Mouse (Mus musculus) C2C12 (cell line): ENCODE results near the gene Mtss1l. TPM values are rescaled to one million over a fixed set of nuclear protein-coding genes. Genes with fewer than 3 reads are reported as not detected.

ENCODE experiments used
- H3K27me3 ChIP-seq: one replicate; pipeline ENCODE4 v1.6.1; 2011; ENCODE audit not compliant: control insufficient read depth, insufficient read depth, insufficient read length
- H3K36me3 ChIP-seq: one replicate; pipeline ENCODE4 v1.6.1; 2011; ENCODE audit not compliant: control insufficient read depth, insufficient read depth
- H3K4me3 ChIP-seq: one replicate; pipeline ENCODE4 v1.5.1; 2011; ENCODE audit warnings: mild to moderate bottlenecking, control low read depth; ENCODE audit not compliant: poor library complexity, insufficient read depth, severe bottlenecking
- H3K79me2 ChIP-seq: one replicate; pipeline ENCODE4 v1.6.1; 2011; ENCODE audit not compliant: control insufficient read depth, insufficient read depth
- H3K79me3 ChIP-seq: one replicate; pipeline ENCODE4 v1.6.1; 2011; ENCODE audit warnings: low read depth, control low read depth
- H3ac ChIP-seq: one replicate; pipeline ENCODE3; 2011; ENCODE audit warnings: low read depth; ENCODE audit not compliant: control insufficient read depth, insufficient read length
- CEBPB ChIP-seq: IDR thresholded peaks from one replicate; pipeline ENCODE4 v1.6.1; 2011; ENCODE audit warnings: low read depth, mild to moderate bottlenecking, control low read depth, moderate library complexity
- CTCF ChIP-seq: IDR thresholded peaks from one replicate; pipeline ENCODE4 v1.5.1; 2011; ENCODE audit not compliant: control insufficient read depth, insufficient read depth, insufficient read length
- FOSL1 ChIP-seq: IDR thresholded peaks from one replicate; pipeline ENCODE4 v1.8.0; 2011; ENCODE audit warnings: mild to moderate bottlenecking, low read length; ENCODE audit not compliant: poor library complexity, insufficient read depth, severe bottlenecking
- MAX ChIP-seq: IDR thresholded peaks from one replicate; pipeline ENCODE4 v1.6.1; 2011; ENCODE audit warnings: mild to moderate bottlenecking, control low read depth
- MYOD1 ChIP-seq: IDR thresholded peaks from one replicate; pipeline ENCODE4 v1.6.1; 2011; ENCODE audit warnings: low read depth; ENCODE audit not compliant: control insufficient read depth, insufficient read length
- MYOG ChIP-seq: IDR thresholded peaks from one replicate; pipeline ENCODE4 v1.6.1; 2011; ENCODE audit not compliant: control insufficient read depth, insufficient read length; ENCODE audit errors: extremely low read depth
- USF1 ChIP-seq: IDR thresholded peaks from one replicate; pipeline ENCODE4 v1.6.1; 2011; ENCODE audit warnings: low read depth, mild to moderate bottlenecking, control low read depth, moderate library complexity
- polyA plus RNA-seq: library from polyadenylated mRNA; unstranded; fragments of >200 nt; fragmentation: generic; extraction: Trizol; gene quantifications from one replicate; pipeline ENCODE4 v1.2.1, GENCODE M21; 2012; ENCODE audit warnings: missing spikeins

Gene Mtss1l
- polyA plus RNA-seq, 1 experiment = 26.1 TPM

DNA sequence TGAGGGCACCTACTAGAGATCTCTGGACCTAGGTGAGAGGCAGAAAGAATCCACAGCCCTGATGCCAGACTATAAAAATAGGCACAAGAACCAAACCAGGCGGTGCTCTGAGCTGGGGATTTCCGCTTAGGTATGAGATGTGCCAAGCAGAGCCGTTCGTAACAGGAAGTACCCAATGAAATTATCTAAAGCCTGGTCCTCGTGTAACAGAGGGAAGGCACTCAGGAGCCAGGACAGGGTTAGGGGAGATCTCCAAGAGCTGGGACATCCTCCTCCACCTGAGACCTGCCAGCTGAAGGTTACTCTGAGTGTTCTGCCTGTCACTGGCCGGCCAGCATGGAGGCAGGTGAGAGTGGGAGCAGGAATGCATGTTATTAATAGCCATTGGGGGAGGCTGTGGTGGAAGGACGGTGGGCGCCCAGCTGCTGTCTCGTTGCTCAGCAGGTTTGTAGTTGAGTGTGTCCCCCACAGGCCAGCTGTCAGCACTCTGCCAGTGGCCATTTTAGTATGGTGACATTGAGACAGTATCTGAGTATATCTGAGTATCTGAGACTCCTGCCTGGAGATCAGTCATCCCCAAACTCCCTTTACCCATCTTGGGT is 17.7 kb upstream of the Mtss1l start:
- Histone ChIP-seq H3K4me3 (no peak overlapping the region), H3K27me3 (no peaks in the 10 kb centered on the region), H3K36me3 (no peaks in the 10 kb centered on the region), H3ac (no peak overlapping the region), H3K79me3 (no peaks in the 10 kb centered on the region), H3K79me2 (no peaks in the 10 kb centered on the region)
- TF ChIP-seq FOSL1 = no peak

DNA sequence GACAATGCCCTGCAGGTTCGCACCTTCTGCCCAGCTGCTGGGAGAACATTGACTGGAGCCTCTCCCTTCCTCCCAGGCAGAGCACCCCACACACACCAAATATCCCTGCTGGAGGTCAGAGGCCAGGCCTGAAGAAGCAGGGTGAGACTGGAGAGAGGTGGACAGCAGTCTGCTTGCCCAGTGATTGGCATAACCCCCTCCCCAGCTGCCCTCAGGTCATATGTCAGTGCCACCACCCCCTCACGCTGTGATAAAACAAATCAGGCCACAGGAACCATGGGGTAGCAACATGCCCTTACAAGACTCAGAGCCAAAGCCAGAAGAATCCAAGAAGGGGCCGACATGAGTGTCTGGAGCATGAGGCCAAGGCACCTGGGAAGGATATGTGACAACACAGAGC is 17.2 kb upstream of the Mtss1l start:
- H3K27me3 ChIP-seq = no peaks in the 10 kb centered on the region
- no peak overlapping the region for H3ac ChIP-seq
- no peaks in the 10 kb centered on the region for H3K36me3 ChIP-seq
- no peaks in the 10 kb centered on the region for H3K79me2 ChIP-seq
- TF ChIP-seq FOSL1 = no peak
- no peaks in the 10 kb centered on the region for H3K79me3 ChIP-seq
- no peak overlapping the region for H3K4me3 ChIP-seq

DNA sequence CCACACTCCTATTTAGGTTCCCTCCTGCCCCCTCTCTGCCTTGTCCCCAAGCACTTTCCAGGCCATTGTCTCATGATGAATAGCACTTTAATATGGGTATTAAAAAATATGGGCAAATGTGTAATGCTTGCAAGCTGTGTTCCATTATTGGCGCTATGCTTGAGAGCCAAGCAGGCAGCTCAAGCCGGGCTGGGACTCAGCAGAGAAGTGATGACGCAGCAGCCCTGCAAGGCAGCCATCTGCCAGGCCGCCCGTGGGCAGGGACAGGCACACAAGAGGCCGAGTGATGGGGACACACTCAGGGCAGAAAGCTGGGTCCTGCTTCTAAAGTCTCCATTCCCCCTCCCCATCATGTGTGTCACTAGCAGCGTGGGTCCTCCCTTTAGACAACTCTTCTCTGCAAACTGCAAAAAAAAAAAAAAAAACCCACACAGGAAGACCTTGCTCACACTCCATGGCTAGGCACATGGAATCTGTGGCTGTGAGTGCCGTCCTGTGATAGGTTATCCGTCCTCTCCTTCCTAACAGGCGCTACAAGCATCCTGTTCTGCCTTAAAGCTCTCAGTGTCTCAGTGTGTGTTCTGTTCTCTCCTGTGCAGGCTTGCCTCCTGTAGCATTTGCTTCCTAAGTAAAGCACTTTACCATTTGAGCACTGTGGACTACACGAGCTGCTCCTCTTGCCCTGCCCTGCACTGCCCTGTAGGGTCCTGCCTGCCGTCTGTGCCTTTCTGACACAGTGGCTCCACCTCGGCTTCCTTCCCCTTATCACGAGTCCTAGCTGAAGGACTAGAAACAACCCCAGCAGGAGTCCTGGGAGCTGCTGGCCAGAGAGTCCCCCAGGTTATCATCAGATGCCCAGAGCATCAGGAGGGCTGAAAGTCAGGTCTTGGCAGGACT is 15.6 kb upstream of the Mtss1l start:
- no peak overlapping the region for H3K4me3 ChIP-seq
- no peaks in the 10 kb centered on the region for H3K79me3 ChIP-seq
- no peaks in the 10 kb centered on the region for H3K79me2 ChIP-seq
- no peaks in the 10 kb centered on the region for H3K27me3 ChIP-seq
- H3K36me3 ChIP-seq = no peaks in the 10 kb centered on the region
- H3ac ChIP-seq = no peak overlapping the region
- TF ChIP-seq MYOD1 (no peak), USF1 (no peak), CEBPB (no peak), FOSL1 (no peak), CTCF (no peak)

DNA sequence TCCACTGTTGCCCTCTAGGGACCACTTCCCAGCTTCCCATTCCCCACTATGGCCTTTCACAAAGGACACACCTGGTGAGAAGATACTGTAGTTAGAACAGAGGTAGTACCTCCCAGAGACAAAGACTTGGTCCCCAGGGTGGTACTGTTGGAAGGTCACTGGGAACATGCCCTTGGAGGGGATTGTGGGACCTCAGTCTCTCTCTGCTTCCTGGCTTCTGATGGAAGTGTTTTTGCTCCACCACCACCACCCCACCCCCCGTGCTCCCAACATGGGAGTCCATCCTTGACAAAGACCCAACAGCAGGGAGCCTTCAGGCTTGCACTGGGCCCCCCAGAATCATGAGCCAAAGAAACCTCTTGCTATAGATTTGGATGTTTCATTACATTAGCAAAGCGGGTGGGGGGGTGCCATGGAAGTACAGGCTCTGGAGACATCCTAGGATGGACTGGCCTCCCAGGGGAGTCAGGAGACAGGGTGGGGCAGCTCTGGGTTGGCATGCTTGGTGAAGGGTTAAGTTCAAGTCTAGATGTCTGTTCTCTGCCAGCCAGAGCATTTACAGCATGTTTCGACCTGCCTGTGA is 14.9 kb upstream of the Mtss1l start:
- Histone ChIP-seq H3K79me2 (no peaks in the 10 kb centered on the region), H3K79me3 (no peaks in the 10 kb centered on the region), H3K4me3 (no peak overlapping the region), H3K36me3 (no peaks in the 10 kb centered on the region), H3ac (no peak overlapping the region), H3K27me3 (no peaks in the 10 kb centered on the region)
- TF ChIP-seq FOSL1 (no peak), CTCF (no peak)

DNA sequence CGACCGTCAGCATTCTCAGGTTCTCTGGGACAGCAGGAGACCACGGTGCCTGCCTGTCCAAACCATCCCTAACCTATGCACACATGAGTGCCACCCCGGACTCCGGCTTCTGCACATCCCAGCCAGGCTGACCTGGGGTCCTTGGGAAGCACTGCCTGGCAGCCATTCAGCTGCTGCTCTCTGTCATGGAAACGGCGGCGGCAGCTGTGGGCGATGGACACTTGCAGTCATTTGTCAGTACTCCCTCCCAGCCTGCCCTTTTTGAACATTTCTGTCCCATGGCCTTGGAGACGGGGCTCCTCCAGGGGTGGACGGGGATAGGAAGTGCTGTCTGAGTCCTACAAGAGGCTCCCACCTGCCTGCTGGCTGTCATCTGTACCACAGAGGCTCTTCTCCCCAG is 12.8 kb upstream of the Mtss1l start:
- H3K27me3 ChIP-seq = no peaks in the 10 kb centered on the region
- no peak overlapping the region for H3K4me3 ChIP-seq
- no peak for TF ChIP-seq MYOG
- no peak for TF ChIP-seq CEBPB
- TF ChIP-seq FOSL1 = no peak
- TF ChIP-seq MYOD1 = no peak
- TF ChIP-seq MAX = no peak
- no peak for TF ChIP-seq CTCF
- no peak for TF ChIP-seq USF1
- H3K79me2 ChIP-seq = no peaks in the 10 kb centered on the region
- H3ac ChIP-seq = no peak overlapping the region
- no peaks in the 10 kb centered on the region for H3K36me3 ChIP-seq
- H3K79me3 ChIP-seq = no peaks in the 10 kb centered on the region

DNA sequence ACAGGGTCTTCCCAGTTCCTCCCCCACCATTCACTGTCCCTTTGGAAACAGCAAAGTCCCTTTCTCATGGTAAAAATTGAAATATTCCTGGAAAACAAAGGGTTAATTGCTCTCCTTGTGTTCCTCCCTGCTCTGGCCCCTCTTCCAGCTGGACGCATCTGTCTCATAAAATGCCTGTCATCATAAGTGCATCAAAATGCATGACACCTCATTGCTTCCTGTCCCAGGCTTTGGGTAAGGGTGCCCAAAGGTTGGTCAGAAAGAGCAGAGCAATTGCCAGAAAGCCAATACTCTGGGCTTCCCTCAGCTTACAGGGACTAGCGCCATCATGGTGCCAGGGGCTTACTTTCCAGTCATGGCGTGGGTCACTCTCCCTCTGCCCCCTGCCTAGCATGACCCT is 10.7 kb upstream of the Mtss1l start:
- H3K4me3 ChIP-seq = no peak overlapping the region
- no peaks in the 10 kb centered on the region for H3K27me3 ChIP-seq
- H3K36me3 ChIP-seq = no peaks in the 10 kb centered on the region
- H3ac ChIP-seq = no peak overlapping the region
- H3K79me2 ChIP-seq = no peaks in the 10 kb centered on the region
- TF ChIP-seq MYOG (no peak), FOSL1 (no peak), MAX (no peak), CTCF (no peak), MYOD1 (no peak), USF1 (no peak), CEBPB (no peak)
- H3K79me3 ChIP-seq = no peaks in the 10 kb centered on the region
